Mouse (Mus musculus): ENCODE data around the gene Cdc42bpg. TPM values are rescaled to one million over a fixed set of nuclear protein-coding genes. Genes with fewer than 3 reads are reported as not detected.

Cdc42bpg gene
- polyA plus RNA-seq, 1 experiment from 2014 or later, result 0.58 TPM

DNA sequence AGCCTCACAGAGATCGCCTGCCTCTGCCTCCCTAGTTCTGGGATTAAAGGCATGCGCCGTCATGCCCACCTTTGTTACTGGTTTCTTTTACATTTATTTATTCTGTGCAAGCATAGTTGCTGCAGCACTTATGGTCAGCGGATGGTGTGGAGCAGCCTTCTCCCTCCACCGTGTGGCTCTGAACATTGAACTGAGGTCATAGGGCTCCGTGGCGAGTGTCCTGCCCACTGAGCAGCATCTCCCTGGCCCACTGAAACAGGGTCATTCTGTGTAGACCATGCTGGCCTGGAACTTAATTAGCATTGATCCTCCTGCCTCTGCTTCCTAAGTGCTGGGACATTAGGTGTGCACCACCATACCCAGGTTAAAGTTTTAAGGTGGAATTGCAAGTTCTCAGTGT, 25.7 kb upstream of the Cdc42bpg start:
- Histone ChIP-seq H3K9ac (ENCODE audit: low read length) (peak overlapping the region; percentile 33; the same call in 1 of the 2 replicates), H3K36me3 (ENCODE audit: control insufficient read depth, insufficient read depth, low read length) (peaks cover 14% of the 10 kb centered on the region; the same call in 1 of the 2 replicates), H3K27me3 (ENCODE audit: control insufficient read depth, insufficient read depth, low read length) (no peaks in the 10 kb centered on the region), H3K4me2 (ENCODE audit: low read depth) (no peak overlapping the region), H3K4me3 (ENCODE audit: low read depth, low read length) (no peak overlapping the region), H3K4me1 (ENCODE audit: control insufficient read depth, insufficient read depth, low read length) (peaks cover 29% of the 10 kb centered on the region), H3K27ac (ENCODE audit: low read depth, low read length) (no peak overlapping the region), H3K9me3 (ENCODE audit: control insufficient read depth, low read length) (no peaks in the 10 kb centered on the region)
- ATAC-seq (ENCODE audit: insufficient read depth, low FRiP score, low TSS enrichment) (no peak), DNase-seq (ENCODE audit: low spot score) (no peak)
- WGBS, result 91% methylated on average over 7 of the region's 7 CpGs

DNA sequence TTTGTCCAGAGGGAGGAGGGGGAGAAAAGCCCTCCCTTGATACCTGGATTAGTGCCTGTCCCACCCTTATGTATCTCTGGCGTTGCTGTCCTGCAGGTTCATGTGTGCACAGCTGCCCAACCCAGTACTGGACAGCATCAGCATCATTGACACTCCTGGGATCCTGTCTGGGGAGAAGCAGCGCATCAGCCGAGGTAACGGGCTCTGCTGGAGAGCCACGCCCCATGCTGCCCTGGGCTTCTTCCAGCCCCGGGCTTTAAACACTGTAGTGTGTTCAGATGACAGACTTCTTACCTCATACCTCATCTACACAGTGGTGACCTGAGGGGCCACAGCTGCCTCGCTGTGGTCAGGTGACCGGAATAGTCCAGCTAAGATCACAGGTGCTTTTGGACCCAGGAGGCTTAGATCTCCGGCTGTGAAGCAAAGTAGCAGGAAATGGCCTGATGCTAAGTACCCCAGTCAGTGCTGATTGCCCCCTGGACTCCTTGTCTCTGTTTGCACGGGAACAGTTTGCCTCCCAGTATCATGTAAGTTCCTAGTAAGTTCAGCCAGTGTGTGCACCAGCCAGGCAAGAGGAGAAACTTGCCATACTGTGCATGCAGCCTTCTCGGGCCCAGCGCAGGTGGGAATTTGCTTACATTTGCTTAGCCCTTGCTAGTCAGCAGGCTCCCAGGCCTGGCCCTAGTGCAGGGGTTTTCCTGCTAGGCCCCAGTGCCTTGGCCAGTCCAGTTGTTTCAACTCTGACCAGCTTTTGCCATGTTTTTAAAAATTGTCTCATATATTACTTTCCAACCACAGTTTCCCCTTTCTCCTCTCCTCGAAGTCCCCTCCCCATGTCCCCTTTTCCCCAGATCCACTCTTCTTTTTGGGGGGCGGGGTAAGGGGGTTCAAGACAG, 24.9 kb upstream of the Cdc42bpg start:
- no peak overlapping the region for H3K27ac ChIP-seq (ENCODE audit: low read depth, low read length)
- ATAC-seq (ENCODE audit: insufficient read depth, low FRiP score, low TSS enrichment) (no peak), DNase-seq (ENCODE audit: low spot score) (no peak)
- no peak overlapping the region for H3K4me3 ChIP-seq (ENCODE audit: low read depth, low read length)
- H3K9ac ChIP-seq (ENCODE audit: low read length), result no peak overlapping the region
- no peaks in the 10 kb centered on the region for H3K27me3 ChIP-seq (ENCODE audit: control insufficient read depth, insufficient read depth, low read length)
- peaks cover 16% of the 10 kb centered on the region; the same call in 1 of the 2 replicates for H3K36me3 ChIP-seq (ENCODE audit: control insufficient read depth, insufficient read depth, low read length)
- H3K4me2 ChIP-seq (ENCODE audit: low read depth), result no peak overlapping the region
- WGBS, result 86% methylated on average over 14 of the region's 14 CpGs
- H3K4me1 ChIP-seq (ENCODE audit: control insufficient read depth, insufficient read depth, low read length), result peaks cover 26% of the 10 kb centered on the region
- H3K9me3 ChIP-seq (ENCODE audit: control insufficient read depth, low read length), result no peaks in the 10 kb centered on the region

DNA sequence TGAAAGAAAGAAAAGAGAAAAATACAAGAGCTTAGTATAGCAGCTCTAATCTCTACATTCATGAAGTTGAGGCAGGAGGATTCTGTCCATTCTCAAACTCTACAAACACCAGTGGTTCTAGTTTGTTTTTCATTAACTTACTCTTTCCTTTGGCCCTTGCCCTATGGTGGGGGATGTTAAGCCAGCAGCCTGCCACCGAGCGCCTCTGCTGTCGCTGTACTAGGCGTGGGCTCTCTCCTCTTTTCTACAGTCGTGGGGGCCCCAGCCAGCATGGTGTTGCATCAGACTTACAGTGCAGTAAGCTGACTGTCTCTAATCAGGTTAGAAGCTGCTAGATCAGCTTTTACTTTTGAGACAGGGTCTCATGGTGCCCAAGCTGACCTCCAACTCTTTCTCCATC, 23.3 kb upstream of the Cdc42bpg start:
- ATAC-seq (ENCODE audit: insufficient read depth, low FRiP score, low TSS enrichment), result no peak
- Histone ChIP-seq H3K4me2 (ENCODE audit: low read depth) (no peak overlapping the region), H3K4me3 (ENCODE audit: low read depth, low read length) (no peak overlapping the region), H3K27me3 (ENCODE audit: control insufficient read depth, insufficient read depth, low read length) (no peaks in the 10 kb centered on the region), H3K9ac (ENCODE audit: low read length) (no peak overlapping the region), H3K9me3 (ENCODE audit: control insufficient read depth, low read length) (no peaks in the 10 kb centered on the region), H3K36me3 (ENCODE audit: control insufficient read depth, insufficient read depth, low read length) (peaks cover 16% of the 10 kb centered on the region), H3K4me1 (ENCODE audit: control insufficient read depth, insufficient read depth, low read length) (peaks cover 19% of the 10 kb centered on the region), H3K27ac (ENCODE audit: low read depth, low read length) (no peak overlapping the region)
- no peak for DNase-seq (ENCODE audit: low spot score)
- 91% methylated on average over 5 of the region's 5 CpGs for WGBS

DNA sequence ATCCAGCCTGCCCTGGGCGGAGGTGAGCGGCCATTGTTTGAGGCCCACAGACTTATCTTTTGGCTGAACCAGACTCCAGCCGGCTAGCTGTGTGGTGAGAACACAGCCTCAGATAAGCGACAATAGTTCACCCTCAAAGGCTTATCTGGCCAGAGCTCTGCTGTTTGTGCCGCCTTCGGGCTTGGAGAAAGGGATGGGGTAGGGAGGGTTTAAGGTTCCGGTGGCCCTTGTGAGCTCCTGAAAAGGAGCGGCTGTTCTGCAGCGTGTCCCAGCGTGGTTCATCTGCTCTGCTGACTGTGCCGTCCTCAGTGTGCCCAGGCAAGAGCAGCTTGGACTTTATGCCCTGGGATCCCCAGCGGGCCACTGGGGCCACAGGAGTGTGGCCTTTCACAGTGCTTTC, 21.8 kb upstream of the Cdc42bpg start:
- 93% methylated on average over 12 of the region's 12 CpGs for WGBS
- H3K27ac ChIP-seq (ENCODE audit: low read depth, low read length), result no peak overlapping the region
- ATAC-seq (ENCODE audit: insufficient read depth, low FRiP score, low TSS enrichment), result no peak
- DNase-seq (ENCODE audit: low spot score), result no peak
- no peak overlapping the region for H3K9ac ChIP-seq (ENCODE audit: low read length)
- no peaks in the 10 kb centered on the region for H3K9me3 ChIP-seq (ENCODE audit: control insufficient read depth, low read length)
- H3K4me2 ChIP-seq (ENCODE audit: low read depth), result no peak overlapping the region
- H3K36me3 ChIP-seq (ENCODE audit: control insufficient read depth, insufficient read depth, low read length), result peaks cover 17% of the 10 kb centered on the region
- peaks cover 4% of the 10 kb centered on the region; the same call in 1 of the 2 replicates for H3K4me1 ChIP-seq (ENCODE audit: control insufficient read depth, insufficient read depth, low read length)
- H3K4me3 ChIP-seq (ENCODE audit: low read depth, low read length), result no peak overlapping the region
- no peaks in the 10 kb centered on the region for H3K27me3 ChIP-seq (ENCODE audit: control insufficient read depth, insufficient read depth, low read length)

DNA sequence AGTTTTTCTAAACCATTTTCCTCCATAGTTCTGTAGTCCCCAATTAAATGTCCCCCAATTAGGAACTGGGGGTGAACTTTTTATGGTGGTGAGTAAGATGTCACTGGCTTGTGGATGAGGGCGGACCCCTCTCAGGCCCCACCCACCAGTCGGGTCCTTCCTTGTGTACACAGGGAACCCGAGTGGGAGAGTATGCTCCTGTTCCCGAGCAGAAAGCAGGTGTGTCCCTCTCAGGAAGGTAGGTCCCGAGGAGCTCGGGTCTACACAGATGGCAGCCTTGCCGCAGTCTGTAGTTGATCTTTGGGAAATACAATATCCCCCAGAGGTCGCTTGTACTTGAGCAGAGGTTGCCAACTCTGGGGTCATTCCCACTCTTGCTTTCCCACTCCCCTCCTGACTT, 21.0 kb upstream of the Cdc42bpg start:
- 84% methylated on average over 8 of the region's 8 CpGs for WGBS
- Histone ChIP-seq H3K4me1 (ENCODE audit: control insufficient read depth, insufficient read depth, low read length) (no peaks in the 10 kb centered on the region), H3K27ac (ENCODE audit: low read depth, low read length) (no peak overlapping the region), H3K4me2 (ENCODE audit: low read depth) (no peak overlapping the region), H3K9ac (ENCODE audit: low read length) (no peak overlapping the region), H3K9me3 (ENCODE audit: control insufficient read depth, low read length) (no peaks in the 10 kb centered on the region), H3K27me3 (ENCODE audit: control insufficient read depth, insufficient read depth, low read length) (no peaks in the 10 kb centered on the region), H3K4me3 (ENCODE audit: low read depth, low read length) (no peak overlapping the region), H3K36me3 (ENCODE audit: control insufficient read depth, insufficient read depth, low read length) (peaks cover 20% of the 10 kb centered on the region)
- no peak for ATAC-seq (ENCODE audit: insufficient read depth, low FRiP score, low TSS enrichment)
- no peak for DNase-seq (ENCODE audit: low spot score)

DNA sequence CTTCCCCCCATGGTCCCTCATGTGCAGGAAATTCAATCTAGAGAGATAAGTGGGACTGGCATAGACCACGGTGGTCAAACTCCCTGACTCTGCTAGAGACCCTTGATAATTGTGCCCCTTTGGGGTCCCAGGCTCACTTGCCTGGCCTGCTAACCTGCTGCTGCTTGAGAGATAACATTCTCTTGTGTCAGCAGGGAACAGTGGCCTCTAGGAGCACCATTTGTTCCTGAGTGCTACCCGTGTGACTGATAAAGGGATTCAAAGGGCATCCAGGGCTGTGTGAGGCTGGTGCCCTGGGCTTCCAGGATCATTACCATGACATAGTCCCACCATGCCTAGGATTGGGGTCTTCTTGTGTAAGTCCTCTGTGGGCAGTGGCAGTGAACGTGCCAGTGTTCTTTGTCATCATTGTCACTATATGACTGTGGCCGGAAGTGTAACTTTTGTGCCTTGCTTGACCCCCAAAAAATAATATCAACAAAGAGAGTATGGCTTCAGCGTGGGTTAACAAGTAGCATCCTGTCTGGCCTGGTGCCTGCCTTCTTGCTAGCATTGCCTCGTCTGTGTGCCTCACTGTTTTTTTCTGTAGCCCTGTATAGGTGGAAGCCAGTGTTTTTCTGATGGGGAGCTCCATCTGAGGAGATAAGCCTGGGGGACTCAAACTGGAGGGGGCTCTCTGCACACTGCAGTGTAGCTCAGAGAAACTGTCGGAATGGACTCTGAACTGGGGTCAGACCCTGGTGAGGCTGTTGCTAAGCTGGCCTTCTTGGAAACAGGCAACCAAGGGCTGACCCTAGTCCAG, 20.4 kb upstream of the Cdc42bpg start:
- Histone ChIP-seq H3K4me1 (ENCODE audit: control insufficient read depth, insufficient read depth, low read length) (no peaks in the 10 kb centered on the region), H3K9me3 (ENCODE audit: control insufficient read depth, low read length) (no peaks in the 10 kb centered on the region), H3K9ac (ENCODE audit: low read length) (no peak overlapping the region), H3K27me3 (ENCODE audit: control insufficient read depth, insufficient read depth, low read length) (no peaks in the 10 kb centered on the region), H3K27ac (ENCODE audit: low read depth, low read length) (no peak overlapping the region), H3K4me2 (ENCODE audit: low read depth) (no peak overlapping the region), H3K4me3 (ENCODE audit: low read depth, low read length) (no peak overlapping the region), H3K36me3 (ENCODE audit: control insufficient read depth, insufficient read depth, low read length) (peaks cover 20% of the 10 kb centered on the region)
- no peak for DNase-seq (ENCODE audit: low spot score)
- WGBS, result 82% methylated on average over 7 of the region's 7 CpGs
- ATAC-seq (ENCODE audit: insufficient read depth, low FRiP score, low TSS enrichment), result no peak

DNA sequence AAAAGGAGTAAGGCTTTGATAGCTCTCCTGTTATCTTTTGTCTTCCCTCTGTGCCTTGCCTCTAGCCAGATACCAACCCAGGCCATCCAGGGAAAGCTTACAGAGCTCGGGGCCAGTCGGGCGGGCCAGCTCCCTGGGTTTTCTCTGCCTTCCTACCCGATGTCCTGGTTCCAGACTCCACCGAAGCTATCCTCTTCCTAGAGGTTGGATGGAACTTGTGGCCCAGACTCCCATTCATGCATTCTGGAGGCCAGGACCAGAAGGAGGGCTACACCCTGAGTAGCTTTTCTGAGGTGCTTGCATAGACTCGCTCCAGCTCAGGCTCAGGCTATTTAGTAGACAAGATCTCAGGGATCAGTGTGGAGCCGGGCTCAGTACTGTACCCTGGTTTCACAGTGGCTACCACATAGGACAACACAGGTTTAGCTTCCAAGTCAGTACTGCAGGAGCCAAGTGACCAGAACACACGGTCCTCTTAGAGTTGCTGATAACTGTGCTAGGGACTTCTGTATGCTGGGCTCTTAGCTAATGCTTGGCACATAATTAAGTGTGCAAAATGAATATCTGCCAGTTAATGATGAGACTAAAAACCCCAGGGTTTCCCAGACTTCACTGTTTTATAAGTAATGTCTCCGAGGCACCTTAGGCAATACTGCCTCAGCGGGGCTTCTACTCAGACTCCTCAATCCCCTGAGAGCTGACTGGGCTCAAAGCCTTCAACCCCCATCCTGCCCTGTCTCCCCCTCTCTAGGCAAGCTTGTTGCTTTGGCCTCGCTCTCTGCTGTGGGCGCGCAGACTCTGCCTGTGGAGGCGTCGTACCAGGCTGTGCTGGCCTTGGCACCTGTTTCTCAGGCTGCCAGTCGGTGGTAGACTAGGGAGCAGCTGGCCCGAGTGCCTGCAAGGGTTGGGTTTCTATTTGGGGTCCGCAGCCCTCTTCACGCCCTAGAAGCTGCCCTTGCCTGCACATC, 19.5 kb upstream of the Cdc42bpg start:
- WGBS, result 92% methylated on average over 19 of the region's 19 CpGs
- Histone ChIP-seq H3K9ac (ENCODE audit: low read length) (no peak overlapping the region), H3K27ac (ENCODE audit: low read depth, low read length) (no peak overlapping the region), H3K4me1 (ENCODE audit: control insufficient read depth, insufficient read depth, low read length) (no peaks in the 10 kb centered on the region), H3K4me2 (ENCODE audit: low read depth) (no peak overlapping the region), H3K27me3 (ENCODE audit: control insufficient read depth, insufficient read depth, low read length) (no peaks in the 10 kb centered on the region), H3K4me3 (ENCODE audit: low read depth, low read length) (no peak overlapping the region), H3K9me3 (ENCODE audit: control insufficient read depth, low read length) (no peaks in the 10 kb centered on the region), H3K36me3 (ENCODE audit: control insufficient read depth, insufficient read depth, low read length) (peaks cover 14% of the 10 kb centered on the region)
- ATAC-seq (ENCODE audit: insufficient read depth, low FRiP score, low TSS enrichment) (no peak), DNase-seq (ENCODE audit: low spot score) (no peak)

DNA sequence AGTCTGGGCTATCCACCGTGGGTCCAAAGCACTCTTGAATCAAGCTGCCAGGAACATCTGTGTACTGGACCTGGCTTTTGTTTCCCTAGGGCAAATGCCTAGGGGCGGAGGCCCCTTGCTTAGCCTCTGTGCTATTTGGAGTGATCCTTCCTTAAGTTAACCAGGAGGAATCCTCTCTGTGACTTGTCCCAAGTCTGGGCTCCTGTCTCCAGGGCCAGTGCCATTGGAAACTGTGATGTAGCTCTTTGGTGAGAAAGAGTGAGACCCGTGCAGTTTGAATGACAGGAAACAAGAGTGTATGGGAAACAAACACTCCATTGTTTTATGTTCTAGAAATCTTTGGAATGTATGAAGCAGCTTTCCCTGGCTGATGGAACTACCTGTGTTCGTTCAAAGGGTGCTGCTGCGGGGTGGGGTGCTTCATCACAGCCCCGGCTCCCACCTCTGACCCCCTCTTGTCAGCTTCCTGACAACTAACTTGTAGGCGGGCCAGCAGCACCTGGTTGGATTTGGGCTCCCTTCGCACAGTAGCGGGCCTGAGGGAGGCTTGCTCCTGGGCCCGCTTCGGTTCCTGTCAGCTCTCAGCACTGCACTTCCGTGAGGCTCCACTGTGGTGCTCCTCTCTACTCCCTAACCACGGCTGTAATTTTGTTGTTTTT, 17.9 kb upstream of the Cdc42bpg start:
- Histone ChIP-seq H3K27ac (ENCODE audit: low read depth, low read length) (no peak overlapping the region), H3K4me3 (ENCODE audit: low read depth, low read length) (no peak overlapping the region), H3K9ac (ENCODE audit: low read length) (no peak overlapping the region), H3K4me1 (ENCODE audit: control insufficient read depth, insufficient read depth, low read length) (no peaks in the 10 kb centered on the region), H3K9me3 (ENCODE audit: control insufficient read depth, low read length) (no peaks in the 10 kb centered on the region), H3K36me3 (ENCODE audit: control insufficient read depth, insufficient read depth, low read length) (peaks cover 10% of the 10 kb centered on the region), H3K27me3 (ENCODE audit: control insufficient read depth, insufficient read depth, low read length) (no peaks in the 10 kb centered on the region), H3K4me2 (ENCODE audit: low read depth) (no peak overlapping the region)
- ATAC-seq (ENCODE audit: insufficient read depth, low FRiP score, low TSS enrichment), result no peak
- DNase-seq (ENCODE audit: low spot score), result no peak
- 81% methylated on average over 13 of the region's 13 CpGs for WGBS

Data from neural tube, embryonic 11.5 days (tissue).